Mouse (Mus musculus) olfactory bulb, adult 2 months (tissue): ENCODE results near the gene Spocd1.

Experiments used
- CTCF ChIP-seq: fragments of 200-500 bp; IDR thresholded peaks from 2 replicates; pipeline ENCODE4 v1.5.1; 2012; ENCODE audit warnings: low read depth, mild to moderate bottlenecking, low read length, moderate library complexity; ENCODE audit not compliant: insufficient read depth
- POLR2A ChIP-seq: fragments of 200-500 bp; IDR thresholded peaks from 2 replicates; pipeline ENCODE4 v1.6.1; 2012; ENCODE audit warnings: mild to moderate bottlenecking, low read depth, low read length, moderate library complexity; ENCODE audit not compliant: insufficient read depth

DNA sequence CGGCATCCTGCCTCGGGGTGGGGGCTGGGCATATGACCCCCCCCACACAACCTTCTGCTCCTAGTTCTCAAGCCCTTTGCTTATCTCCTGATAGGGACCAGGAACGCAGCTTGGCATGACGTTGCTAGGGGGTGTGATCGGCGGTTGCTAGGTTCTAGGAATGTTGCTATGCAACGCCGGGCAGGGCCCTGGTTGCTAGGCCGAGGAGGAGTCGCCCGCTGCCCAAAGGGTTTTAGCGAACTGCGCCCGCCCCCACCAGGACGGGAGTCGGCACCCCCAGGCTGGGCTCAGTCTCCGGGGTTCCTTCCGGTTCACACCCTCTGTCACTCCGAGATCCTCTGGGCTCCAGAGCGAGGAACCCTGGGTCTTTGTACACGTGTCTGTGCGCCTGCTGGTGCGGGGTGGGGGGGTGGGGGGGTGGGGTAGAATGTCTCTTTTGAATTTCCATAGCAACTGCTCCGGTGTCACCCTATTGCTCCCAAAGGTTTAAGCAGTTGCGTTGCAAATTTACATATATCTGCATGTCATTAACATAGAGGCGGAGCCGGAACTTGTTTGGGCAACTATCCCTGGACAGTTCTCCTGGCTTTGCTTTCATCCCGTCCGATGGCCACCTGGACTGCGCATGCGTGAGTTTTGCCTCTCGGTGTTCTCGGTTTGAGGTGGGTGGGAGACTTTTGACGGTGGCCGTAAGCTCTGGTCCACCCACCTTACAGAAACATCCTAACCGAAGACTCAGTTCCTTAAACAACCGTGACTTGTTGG lies 31.3 kb downstream of the Spocd1 start:
- no peak; the same call in 1 of the 2 replicates for TF ChIP-seq POLR2A
- TF ChIP-seq CTCF, result no peak
